Mouse (Mus musculus) liver, postnatal 0 days (tissue): ENCODE measurements at regions not wholly inside any gene's neighbourhood (a gene's known extent, or its start where the extent isn't known, plus 50 kb on each side); places are given as distances from the start of the nearest gene placed in this dataset.

Experiments
- ATAC-seq: fragments of 200-750 bp; cut with Nextera tagmentation; 2 replicates; pipeline ENCODE4 v1.8.0; 2017; ENCODE audit warnings: mild to moderate bottlenecking, moderate library complexity
- DNase-seq: peaks from one replicate; pipeline ENCODE4 v3.0.0-alpha.2; 2016
- H3K27ac ChIP-seq: fragments of 300-500 bp; sonication (generic); 2 replicates; pipeline ENCODE4 v1.5.1; 2014; ENCODE audit warnings: antibody characterized with exemption, moderate library complexity, mild to moderate bottlenecking, low read depth
- H3K27me3 ChIP-seq: fragments of 300-500 bp; sonication (generic); 2 replicates; pipeline ENCODE4 v1.6.1; 2014; ENCODE audit warnings: low read length, control low read depth, mixed read lengths; ENCODE audit not compliant: insufficient read depth
- H3K36me3 ChIP-seq: fragments of 300-500 bp; sonication (generic); replicated peaks from 2 replicates; pipeline ENCODE4 v1.6.1; 2014; ENCODE audit warnings: mild to moderate bottlenecking, control low read depth, low read length, moderate library complexity, mixed read lengths; ENCODE audit not compliant: insufficient read depth
- H3K4me1 ChIP-seq: fragments of 300-500 bp; sonication (generic); 2 replicates; pipeline ENCODE4 v1.6.1; 2014; ENCODE audit warnings: antibody characterized with exemption, mild to moderate bottlenecking, control low read depth; ENCODE audit not compliant: insufficient read depth
- H3K4me2 ChIP-seq: fragments of 300-500 bp; sonication (generic); 2 replicates; pipeline ENCODE4 v1.6.1; 2014; ENCODE audit warnings: low read depth, mild to moderate bottlenecking, low read length, moderate library complexity, mixed read lengths
- H3K4me3 ChIP-seq: fragments of 300-500 bp; sonication (generic); 2 replicates; pipeline ENCODE4 v1.5.1; 2014; ENCODE audit warnings: low read depth, low read length
- H3K9ac ChIP-seq: fragments of 300-500 bp; sonication (generic); replicated peaks from 2 replicates; pipeline ENCODE4 v1.6.1; 2014; ENCODE audit warnings: mild to moderate bottlenecking, moderate library complexity
- H3K9me3 ChIP-seq: fragments of 300-500 bp; sonication (generic); 2 replicates; pipeline ENCODE4 v1.6.1; 2016; ENCODE audit warnings: mild to moderate bottlenecking, control low read depth, low read length, mixed read lengths
- CTCF ChIP-seq: sonication (generic); IDR thresholded peaks from 2 replicates; pipeline ENCODE4 v1.5.1; 2016; ENCODE audit warnings: antibody characterized with exemption, low read depth
- EP300 ChIP-seq: IDR thresholded peaks from 2 replicates; pipeline ENCODE4 v1.6.1; 2016; ENCODE audit warnings: antibody characterized with exemption, low read depth, mild to moderate bottlenecking
- WGBS: fragments of 180-500 bp; shearing (Covaris S2); extraction: QIAGEN DNeasy Blood & Tissue Kit; methylation state at CpG from one replicate; pipeline ENCODE4 v1.1.7; 2014; ENCODE audit not compliant: insufficient replicate concordance; 5-methylcytosine and 5-hydroxymethylcytosine counted together

- DNase-seq (no peak), ATAC-seq (no peak)
- WGBS = 73% methylated on average over 4 of the region's 4 CpGs
- Histone ChIP-seq H3K9me3 (no peaks in the 10 kb centered on the region), H3K27me3 (no peaks in the 10 kb centered on the region), H3K4me2 (no peak overlapping the region), H3K4me1 (peaks cover 24% of the 10 kb centered on the region), H3K27ac (no peak overlapping the region), H3K9ac (no peak overlapping the region), H3K4me3 (no peak overlapping the region), H3K36me3 (no peaks in the 10 kb centered on the region)
- TF ChIP-seq CTCF = no peak
- no peak for TF ChIP-seq EP300
Observed at GRCm38 (mm10) chr13:101570034-101570433, 198.0 kb downstream of the Pik3r1 start.

DNA sequence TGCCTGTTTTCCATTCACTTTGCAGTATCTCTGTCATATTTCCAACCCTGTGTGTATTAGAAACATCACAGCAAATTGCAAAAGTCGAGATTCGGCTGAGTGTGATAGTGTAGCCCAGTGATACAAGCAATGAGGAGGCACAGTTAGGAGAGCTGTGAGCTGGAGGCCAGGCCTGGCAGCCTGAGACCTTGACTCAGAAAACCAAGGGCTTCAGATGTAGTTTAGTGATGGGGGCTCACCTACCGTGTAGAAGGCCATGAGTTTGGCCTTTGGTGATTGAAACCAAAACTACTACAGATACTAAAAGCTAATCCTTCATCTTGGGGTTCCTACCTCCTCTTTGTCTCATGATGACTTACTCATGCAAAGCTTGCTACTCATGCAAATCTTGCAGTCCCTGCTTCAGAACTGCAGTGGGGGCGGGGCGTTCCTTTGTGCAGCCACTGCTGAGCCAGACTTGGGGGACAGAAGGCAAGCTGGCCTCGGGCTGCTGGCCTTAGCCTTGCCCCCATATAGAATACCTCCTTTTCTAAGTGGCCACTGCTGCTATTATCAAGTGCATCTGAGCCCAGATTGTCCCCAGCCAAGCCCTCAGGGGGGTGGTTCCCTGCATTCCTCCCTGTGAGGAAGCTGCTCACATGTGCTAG is 198.9 kb downstream of the Pik3r1 start:
- no peak overlapping the region for H3K27ac ChIP-seq
- H3K4me3 ChIP-seq = no peak overlapping the region
- no peaks in the 10 kb centered on the region for H3K27me3 ChIP-seq
- 77% methylated on average over 6 of the region's 6 CpGs for WGBS
- no peaks in the 10 kb centered on the region for H3K36me3 ChIP-seq
- no peaks in the 10 kb centered on the region for H3K9me3 ChIP-seq
- no peak overlapping the region for H3K9ac ChIP-seq
- H3K4me2 ChIP-seq = no peak overlapping the region
- peaks cover 20% of the 10 kb centered on the region for H3K4me1 ChIP-seq
- ATAC-seq (no peak), DNase-seq (no peak)
- TF ChIP-seq CTCF = no peak
- TF ChIP-seq EP300 = no peak

GRCm38 (mm10) chr13:101565323-101565722 is 202.7 kb downstream of the Pik3r1 start:
- Histone ChIP-seq H3K27me3 (no peaks in the 10 kb centered on the region), H3K4me2 (no peak overlapping the region), H3K9me3 (no peaks in the 10 kb centered on the region), H3K9ac (no peak overlapping the region), H3K4me1 (peaks cover 3% of the 10 kb centered on the region), H3K27ac (no peak overlapping the region), H3K36me3 (no peaks in the 10 kb centered on the region), H3K4me3 (no peak overlapping the region)
- 67% methylated on average over 1 of the region's 1 CpGs for WGBS
- TF ChIP-seq EP300 = no peak
- no peak for TF ChIP-seq CTCF
- ATAC-seq = no peak
- no peak for DNase-seq

DNA sequence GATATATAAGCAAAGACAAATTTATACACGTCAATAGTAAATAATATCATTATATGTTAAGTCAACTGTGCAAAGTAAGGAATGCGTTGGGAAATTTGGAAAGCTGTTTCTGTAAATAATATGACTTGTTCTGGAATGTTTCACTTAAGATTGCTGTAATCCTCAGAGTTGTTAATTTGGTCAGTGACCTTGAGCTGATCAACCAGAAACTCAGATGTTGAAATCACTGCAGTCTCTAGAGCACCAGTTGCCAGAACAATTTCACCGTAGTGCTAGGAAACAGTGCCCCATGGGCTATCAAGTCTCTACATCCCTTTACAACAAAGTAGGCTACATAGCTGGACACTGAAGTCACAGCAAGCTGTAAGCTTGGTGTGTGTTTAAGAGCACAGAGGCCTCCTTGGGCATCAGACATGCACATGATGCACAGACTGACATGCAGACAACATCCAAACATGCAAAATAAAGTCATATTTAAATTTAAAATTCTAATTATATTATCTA is 212.6 kb downstream of the Pik3r1 start:
- DNase-seq = no peak
- TF ChIP-seq EP300 = no peak
- no peak for TF ChIP-seq CTCF
- Histone ChIP-seq H3K4me2 (no peak overlapping the region), H3K27me3 (no peaks in the 10 kb centered on the region), H3K27ac (no peak overlapping the region), H3K36me3 (no peaks in the 10 kb centered on the region), H3K9me3 (no peaks in the 10 kb centered on the region), H3K9ac (no peak overlapping the region), H3K4me1 (peaks cover 20% of the 10 kb centered on the region), H3K4me3 (no peak overlapping the region)
- no peak for ATAC-seq
- WGBS = 64% methylated on average over 3 of the region's 3 CpGs

- H3K9ac ChIP-seq = no peak overlapping the region
- 55% methylated on average over 8 of the region's 8 CpGs for WGBS
- no peaks in the 10 kb centered on the region for H3K36me3 ChIP-seq
- DNase-seq = no peak
- H3K4me3 ChIP-seq = no peak overlapping the region
- no peaks in the 10 kb centered on the region for H3K9me3 ChIP-seq
- peak overlapping the region; percentile 63 for H3K27ac ChIP-seq
- H3K4me1 ChIP-seq = peaks cover 30% of the 10 kb centered on the region
- ATAC-seq = peak; percentile 55
- H3K4me2 ChIP-seq = peak overlapping the region; percentile 44
- TF ChIP-seq CTCF (no peak), EP300 (no peak)
- no peaks in the 10 kb centered on the region for H3K27me3 ChIP-seq
Observed at GRCm38 (mm10) chr13:101553131-101553549, 214.9 kb downstream of the Pik3r1 start.

- no peak overlapping the region for H3K9ac ChIP-seq
- 57% methylated on average over 2 of the region's 2 CpGs for WGBS
- DNase-seq (peak; percentile 64), ATAC-seq (peak; percentile 82)
- H3K27me3 ChIP-seq = no peaks in the 10 kb centered on the region
- H3K9me3 ChIP-seq = no peaks in the 10 kb centered on the region
- TF ChIP-seq EP300 (peak; percentile 94), CTCF (no peak)
- peak overlapping the region; percentile 44 for H3K4me2 ChIP-seq
- H3K4me1 ChIP-seq = peaks cover 37% of the 10 kb centered on the region
- H3K4me3 ChIP-seq = no peak overlapping the region
- H3K36me3 ChIP-seq = no peaks in the 10 kb centered on the region
- peak overlapping the region; percentile 63 for H3K27ac ChIP-seq
Observed at GRCm38 (mm10) chr13:101552451-101552850, 215.6 kb downstream of the Pik3r1 start.
